ENCODE assay signal across 23 mouse cellular contexts in genomic region chr2:132257350-132258068, GRCm38 (mm10). TPM values are rescaled to one million over a fixed set of nuclear protein-coding genes. Genes with fewer than 3 reads are reported as not detected.
DNase-seq lines count a peak whose midpoint lies in the region; ATAC-seq lines count a peak whose summit lies in the region.
"Had no signal": no experiment of that assay in that cellular context is flagged by ENCODE, and none has a peak within 500 bp of the region (broad histone marks: within the 10 kb centered on the region; RNA-seq: fewer than 3 reads in every experiment).

No protein-coding gene starts in this region.

- H3K4me1 ChIP-seq in forebrain, embryonic 13.5 days = 0 out of 2 replicates have a peak, but pooled peaks cover 8% of the 10 kb centered on the region
- H3K4me1 ChIP-seq: embryonic facial prominence, embryonic 12.5 days; embryonic facial prominence, embryonic 15.5 days; heart, embryonic 10.5 days; hindbrain, embryonic 12.5 days had no signal

- no peak overlapping the region for H3K27ac ChIP-seq in forebrain, embryonic 13.5 days
- H3K27ac ChIP-seq: embryonic facial prominence, embryonic 12.5 days; embryonic facial prominence, embryonic 15.5 days; forebrain, embryonic 15.5 days; heart, adult 2 months; heart, embryonic 10.5 days; hindbrain, embryonic 12.5 days; hindbrain, embryonic 15.5 days had no signal

- H3K36me3 ChIP-seq in forebrain, embryonic 13.5 days (ENCODE audit: poor library complexity, severe bottlenecking) = no peaks in the 10 kb centered on the region
- H3K36me3 ChIP-seq: embryonic facial prominence, embryonic 12.5 days; embryonic facial prominence, embryonic 15.5 days; forebrain, embryonic 15.5 days; heart, embryonic 10.5 days; hindbrain, embryonic 12.5 days; hindbrain, embryonic 15.5 days had no signal

- ATAC-seq in forebrain, embryonic 13.5 days = no peak
- ATAC-seq: forebrain, embryonic 15.5 days; intestine, postnatal 0 days had no signal

- no peaks in the 10 kb centered on the region for H3K9me3 ChIP-seq in forebrain, embryonic 13.5 days (replicated peaks)
- H3K9me3 ChIP-seq: embryonic facial prominence, embryonic 12.5 days; embryonic facial prominence, embryonic 15.5 days; forebrain, embryonic 15.5 days; G1E; heart, embryonic 10.5 days; hindbrain, embryonic 12.5 days; hindbrain, embryonic 15.5 days had no signal

- 94% methylated on average over 6 of the region's 6 CpGs for WGBS in forebrain, embryonic 13.5 days

- DNase-seq in heart, adult 11 months = peak; percentile 81
- DNase-seq in heart, adult 18-20 months = no peak
- peak; percentile 46 for DNase-seq in ES-CJ7 (ENCODE audit: low read depth, low spot score)
- peak; percentile 81 for DNase-seq in R1 (ENCODE audit: low read depth, low spot score)
- no peak for DNase-seq in embryo, embryonic 10 days (ENCODE audit: low spot score)
- DNase-seq: adrenal gland, postnatal 10 days; adrenal gland, postnatal 36 days; B cell, adult 2 months; cerebellum, adult 18-20 months; cerebellum, adult 9-10 months; cerebellum, postnatal 14 days; heart, adult 2 months; kidney, adult 2 months had no signal

- H3K27me3 ChIP-seq in forebrain, embryonic 13.5 days = no peaks in the 10 kb centered on the region
- H3K27me3 ChIP-seq: CH12.LX; embryonic facial prominence, embryonic 12.5 days; embryonic facial prominence, embryonic 15.5 days; forebrain, embryonic 15.5 days; hindbrain, embryonic 12.5 days; hindbrain, embryonic 15.5 days had no signal

- H3K9ac ChIP-seq in forebrain, embryonic 13.5 days = no peak overlapping the region
- H3K9ac ChIP-seq: embryonic facial prominence, embryonic 12.5 days; embryonic facial prominence, embryonic 15.5 days; forebrain, embryonic 15.5 days; hindbrain, embryonic 12.5 days; hindbrain, embryonic 15.5 days had no signal

- H3K4me2 ChIP-seq in forebrain, embryonic 13.5 days = no peak overlapping the region
- H3K4me2 ChIP-seq: embryonic facial prominence, embryonic 12.5 days; embryonic facial prominence, embryonic 15.5 days; forebrain, embryonic 15.5 days; hindbrain, embryonic 12.5 days; hindbrain, embryonic 15.5 days had no signal

- H3K4me3 ChIP-seq in forebrain, embryonic 13.5 days = no peak overlapping the region
- H3K4me3 ChIP-seq: embryonic facial prominence, embryonic 12.5 days; embryonic facial prominence, embryonic 15.5 days; forebrain, embryonic 15.5 days; heart, adult 2 months; heart, embryonic 10.5 days; hindbrain, embryonic 12.5 days; hindbrain, embryonic 15.5 days had no signal

RNA-seq across cellular contexts. Expression of gene Pcna, which starts 4.4 kb away (rescaled TPM):
- total RNA-seq in heart, adult 18-20 months (2021) = 10 to 100 TPM; 40.6 to 41.8 TPM
- 322 and 326 TPM in 2 replicates for polyA plus RNA-seq in forebrain, embryonic 13.5 days (2015; fragmentation: Nextera tagmentation; extraction: Ambion mirVana)

RNA-seq across cellular contexts. Expression of gene Cds2, which starts 5.4 kb away (rescaled TPM):
- total RNA-seq in heart, adult 18-20 months (2021) = 10 to 100 TPM; 81.6 to 88.8 TPM
- 19.2 and 21.7 TPM in 2 replicates for polyA plus RNA-seq in forebrain, embryonic 13.5 days (2015; fragmentation: Nextera tagmentation; extraction: Ambion mirVana)

RNA-seq across cellular contexts. Expression of gene Tmem230, which starts 9.9 kb away (rescaled TPM):
- total RNA-seq in heart, adult 18-20 months (2021) = 10 to 100 TPM; 24.7 to 26.9 TPM
- 48.4 and 48.9 TPM in 2 replicates for polyA plus RNA-seq in forebrain, embryonic 13.5 days (2015; fragmentation: Nextera tagmentation; extraction: Ambion mirVana)

Comparison
In these comparisons a context has a peak if more than half of its experiments do, and no peak if none do; other contexts are left out.
1. DNase-seq: peak in heart, adult 11 months (single experiment), ES-CJ7 (single experiment) and R1 (single experiment); none in heart, adult 18-20 months (0 of 2) and embryo, embryonic 10 days (single experiment).